Mouse (Mus musculus): ENCODE results near the gene Dyrk1a.

DNA sequence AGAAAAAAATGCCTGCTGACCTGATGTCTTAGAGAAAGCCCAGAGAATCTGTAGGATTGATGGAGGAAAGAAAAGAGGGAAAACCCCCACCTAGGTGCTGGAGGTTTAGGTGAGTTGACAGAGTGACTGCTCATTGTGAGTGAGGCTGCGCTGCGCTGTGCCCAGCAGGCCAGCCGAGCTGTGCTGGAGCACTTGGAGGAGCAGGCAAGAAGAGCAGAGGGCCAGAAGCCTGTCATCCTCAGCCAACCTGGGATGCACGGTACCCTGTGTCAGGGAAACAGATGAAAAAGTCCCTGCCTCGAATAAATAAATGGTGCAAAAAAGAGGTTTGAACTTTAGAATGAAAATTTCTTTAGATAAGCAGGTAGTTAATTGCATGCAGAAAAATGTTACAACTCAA is 49.5 kb downstream of the Dyrk1a start:
- TF ChIP-seq POLR2A (IDR thresholded peaks at IDR 0.05; ENCODE audit: insufficient read depth, low read length) = no peak
- no peak for TF ChIP-seq CTCF (IDR thresholded peaks at IDR 0.05; ENCODE audit: low read depth, low read length)
- TF ChIP-seq EP300 (IDR thresholded peaks at IDR 0.05; ENCODE audit: insufficient read depth, low read depth, low read length) = no peak

All from ES-Bruce4 (cell line).